Mouse (Mus musculus): ENCODE results near the gene Sorcs2.

DNA sequence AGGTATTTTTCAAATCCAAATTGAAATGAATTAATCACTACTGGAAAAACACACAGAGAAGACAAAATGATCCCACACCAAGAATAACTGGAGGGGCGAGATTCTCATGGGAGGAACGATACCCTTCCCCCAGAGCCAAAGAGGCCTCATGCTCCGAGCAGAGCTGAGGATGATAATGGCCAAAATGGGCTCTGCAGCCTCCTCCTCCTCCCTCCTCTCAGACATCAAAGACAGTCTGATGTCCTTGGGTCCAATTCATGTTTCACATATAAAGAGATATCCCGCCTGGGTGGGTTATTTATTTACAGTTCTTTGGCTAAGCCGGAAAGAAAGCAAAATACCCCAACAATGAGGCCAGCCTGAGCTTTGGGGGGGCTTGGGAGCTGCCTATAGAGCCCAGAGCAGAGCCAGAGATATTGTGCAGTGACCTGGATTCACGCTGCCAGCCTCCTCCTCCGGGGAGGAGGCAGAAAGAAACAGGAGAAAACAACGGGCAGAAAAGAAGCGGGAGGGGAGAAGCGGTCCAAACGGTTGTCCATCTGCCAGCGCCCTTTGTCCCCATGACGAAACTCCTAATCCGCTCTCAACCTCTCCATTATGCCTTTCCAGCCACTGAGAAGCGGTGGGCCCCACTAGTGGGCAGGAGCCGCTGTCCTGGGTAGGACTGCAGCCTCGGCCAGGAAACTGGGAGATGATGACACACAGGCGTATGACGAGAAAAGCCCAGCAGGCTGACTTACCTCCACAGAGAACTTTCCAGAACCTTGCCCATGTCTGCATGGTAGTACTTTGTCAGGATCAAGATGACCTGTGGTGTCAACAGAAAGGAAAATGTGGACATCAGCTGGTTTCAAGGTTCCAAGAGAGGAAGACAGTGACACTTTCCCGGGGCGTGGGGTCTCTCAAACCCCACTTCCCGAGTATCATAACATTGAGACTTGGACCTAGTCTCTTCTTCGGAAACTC is 169.3 kb downstream of the Sorcs2 start:
- TF ChIP-seq CTCF (IDR thresholded peaks at IDR 0.05; ENCODE audit: insufficient read depth, low read depth, low read length) (no peak), POLR2A (IDR thresholded peaks at IDR 0.05; ENCODE audit: insufficient read depth, low read depth, low read length) (no peak)

Measured in olfactory bulb, adult 2 months (tissue).